Mouse (Mus musculus) kidney, adult 10 weeks (tissue): Measurements from ENCODE around the gene Olfr556. TPM values are rescaled to one million over a fixed set of nuclear protein-coding genes. Genes with fewer than 3 reads are reported as not detected.

Source experiments
- polyA plus RNA-seq: library from polyadenylated mRNA; stranded (reverse); fragments of 350-450 nt; fragmentation: Illumina TruSeq; extraction: RNeasy Lipid Tissue Mini Kit (QIAGEN cat#74804); gene quantifications from one replicate; pipeline ENCODE4 v1.2.3, GENCODE M21; 2014; ENCODE audit warnings: low read depth, low replicate concordance

Gene Olfr556
- polyA plus RNA-seq: not detected

GRCm38 (mm10) chr7:102664599-102664998 lies at the start of gene Olfr556:
TSS of gene Olfr556 (plus strand) at chr7:102664899.

GRCm38 (mm10) chr7:102618118-102618517 lies 46.6 kb upstream of the Olfr556 start, which contains the start of gene Olfr553:
TSS of gene Olfr553 (minus strand) at chr7:102618218.

GRCm38 (mm10) chr7:102638132-102638531 lies 26.6 kb upstream of the Olfr556 start, which contains the start of gene Olfr554:
TSS of gene Olfr554 (plus strand) at chr7:102638432.

GRCm38 (mm10) chr7:102658523-102658922 lies 6.2 kb upstream of the Olfr556 start, which contains the start of gene Olfr555:
TSS of gene Olfr555 (plus strand) at chr7:102658823.

GRCm38 (mm10) chr7:102686944-102687501 lies 22.3 kb downstream of the Olfr556 start, which contains the start of gene Trim68:
TSS of gene Trim68 (minus strand) at chr7:102687327.

DNA sequence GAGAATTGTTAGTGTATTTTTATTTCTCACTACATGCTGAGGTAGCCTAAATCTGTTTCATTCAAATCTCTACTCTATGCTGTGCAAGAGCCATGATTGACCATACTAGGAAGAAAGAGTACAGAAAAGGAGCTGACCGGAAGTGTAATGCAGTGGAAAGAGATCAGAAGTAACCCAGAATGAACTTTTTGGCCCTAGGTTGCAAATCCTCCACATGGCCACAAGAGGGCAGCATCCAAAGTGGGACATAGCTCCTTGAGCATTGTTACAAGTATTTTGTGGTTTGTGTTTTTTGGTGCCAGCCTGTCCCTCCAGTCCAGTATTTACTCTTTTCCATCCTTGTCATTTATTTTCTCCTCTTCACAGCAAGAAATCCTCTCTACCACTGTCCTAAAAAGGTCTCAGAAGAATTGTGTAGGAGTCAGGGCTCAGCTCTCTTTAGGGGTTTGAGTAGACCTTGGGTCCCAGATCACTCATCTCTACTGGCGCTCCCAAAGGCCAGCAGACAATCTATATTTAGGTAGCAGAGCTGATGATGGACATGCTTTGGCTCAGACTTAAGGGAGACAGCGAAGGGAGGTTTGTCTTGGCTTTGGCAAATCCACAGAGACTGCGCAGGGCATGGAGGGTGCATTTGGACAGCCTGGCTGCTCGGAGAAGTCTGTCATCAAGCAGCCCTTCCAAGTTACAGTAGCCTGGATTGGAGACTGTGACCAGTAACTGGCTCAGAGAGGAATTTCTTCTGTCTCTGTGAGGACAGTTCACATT lies 30.8 kb downstream of the Olfr556 start, which contains the start of gene Olfr557:
Gene Olfr557 (plus strand): TSS at position 553 of the 768 bp plus-strand sequence.

DNA sequence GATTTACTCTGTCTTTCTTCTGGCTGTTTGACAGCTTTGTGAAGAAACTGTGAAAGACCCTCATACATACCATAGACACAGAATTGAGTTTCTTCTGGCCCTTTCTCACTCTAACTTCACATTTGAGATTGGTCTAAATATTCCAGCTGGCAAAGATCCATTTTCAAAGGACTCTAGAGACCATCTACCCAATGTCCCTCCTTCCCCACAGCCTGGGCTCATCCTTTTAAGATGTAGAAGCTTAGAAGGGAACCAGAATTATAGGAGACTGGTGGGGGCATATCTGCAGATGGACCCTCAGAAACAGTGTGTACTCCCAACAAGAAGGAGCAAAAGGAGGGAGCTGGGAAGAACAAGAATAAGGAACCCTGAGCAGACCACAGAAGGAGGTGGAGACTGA lies 37.2 kb downstream of the Olfr556 start, which contains the start of gene Olfr558:
Gene Olfr558 (plus strand): TSS at position 301 of the 400 bp plus-strand sequence.

DNA sequence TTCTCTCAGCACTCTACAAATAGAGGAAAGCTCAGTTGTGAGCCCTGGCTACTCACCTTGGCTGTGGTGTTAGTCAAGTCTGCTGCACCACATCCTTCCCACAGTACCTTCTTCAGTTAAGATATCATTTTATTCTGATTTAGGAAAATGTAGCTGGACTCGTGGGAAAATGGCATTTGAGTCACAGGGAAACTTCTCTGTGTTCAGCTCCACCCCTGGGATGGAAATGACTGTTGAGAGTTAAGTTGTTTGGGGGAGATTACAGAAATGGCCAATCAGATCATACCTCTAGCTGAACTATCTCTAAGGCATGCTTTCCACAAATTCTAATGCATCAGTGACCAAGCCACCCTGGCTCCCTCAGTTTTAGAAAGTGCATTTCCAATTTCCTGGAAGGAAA lies 54.3 kb downstream of the Olfr556 start, which contains the start of gene Olfr33:
Gene Olfr33 (minus strand): TSS at position 101 of the 400 bp plus-strand sequence.

Other genes with a start within 250 kb of the Olfr556 start
- 22.6 TPM for gene Rrm1, start 223.2 kb upstream of the Olfr556 start, polyA plus RNA-seq
- gene Olfr543, start 183.2 kb upstream of the Olfr556 start, polyA plus RNA-seq: not detected
- gene Olfr544, start 176.6 kb upstream of the Olfr556 start, polyA plus RNA-seq: not detected
- gene Olfr545, start 165.3 kb upstream of the Olfr556 start, polyA plus RNA-seq: not detected
- not detected for gene Olfr547, start 130.2 kb upstream of the Olfr556 start, polyA plus RNA-seq
- not detected for gene Olfr548-ps1, start 124.0 kb upstream of the Olfr556 start, polyA plus RNA-seq
- gene Olfr549, start 115.0 kb upstream of the Olfr556 start, polyA plus RNA-seq: not detected
- gene Trim21, start 99.4 kb upstream of the Olfr556 start, polyA plus RNA-seq: 8.2 TPM
- gene Olfr550, start 93.5 kb upstream of the Olfr556 start, polyA plus RNA-seq: not detected
- gene Olfr551, start 73.0 kb upstream of the Olfr556 start, polyA plus RNA-seq: not detected
- gene Olfr552, start 67.1 kb upstream of the Olfr556 start, polyA plus RNA-seq: not detected
- not detected for gene Olfr553, start 46.7 kb upstream of the Olfr556 start, polyA plus RNA-seq
- not detected for gene Olfr554, start 26.5 kb upstream of the Olfr556 start, polyA plus RNA-seq
- gene Olfr555, start 6.1 kb upstream of the Olfr556 start, polyA plus RNA-seq: not detected
- gene Trim68, start 22.4 kb downstream of the Olfr556 start, polyA plus RNA-seq: 5.0 TPM
- gene Olfr557, start 31.0 kb downstream of the Olfr556 start, polyA plus RNA-seq: not detected
- gene Olfr558, start 37.3 kb downstream of the Olfr556 start, polyA plus RNA-seq: 5.7 TPM
- gene Olfr33, start 54.2 kb downstream of the Olfr556 start, polyA plus RNA-seq: not detected
- not detected for gene Olfr559, start 62.6 kb downstream of the Olfr556 start, polyA plus RNA-seq
- not detected for gene Olfr560, start 94.5 kb downstream of the Olfr556 start, polyA plus RNA-seq
- 0.97 TPM for gene Olfr78, start 94.6 kb downstream of the Olfr556 start, polyA plus RNA-seq
- gene Olfr561, start 106.3 kb downstream of the Olfr556 start, polyA plus RNA-seq: not detected
- not detected for gene Olfr564, start 138.6 kb downstream of the Olfr556 start, polyA plus RNA-seq
- not detected for gene Olfr566, start 193.9 kb downstream of the Olfr556 start, polyA plus RNA-seq
- gene Olfr568, start 212.2 kb downstream of the Olfr556 start, polyA plus RNA-seq: not detected
- not detected for gene Olfr569, start 226.0 kb downstream of the Olfr556 start, polyA plus RNA-seq
- gene Olfr570, start 229.7 kb downstream of the Olfr556 start, polyA plus RNA-seq: not detected